Comparison of ENCODE assay signal across 30 mouse cellular contexts in genomic region chr11:4238167-4238566, GRCm38 (mm10). TPM values are rescaled to one million over a fixed set of nuclear protein-coding genes. Genes with fewer than 3 reads are reported as not detected.
DNase-seq lines count a peak whose midpoint lies in the region; TF ChIP-seq lines count a peak whose summit lies in the region.
"Had no signal": no experiment of that assay in that cellular context is flagged by ENCODE, and none has a peak within 500 bp of the region (broad histone marks: within the 10 kb centered on the region; RNA-seq: fewer than 3 reads in every experiment).

No protein-coding gene starts in this region.

- WGBS in spleen, adult 2 months: 75% methylated on average over 6 of the region's 6 CpGs
- 67% methylated on average over 6 of the region's 6 CpGs for WGBS in bone marrow, adult 2 months

- no peak for TF ChIP-seq CTCF in spleen, adult 2 months (IDR thresholded peaks at IDR 0.05; ENCODE audit: extremely low read depth, insufficient read depth, insufficient read length, insufficient replicate concordance)
- TF ChIP-seq CTCF in bone marrow, adult 2 months (IDR thresholded peaks at IDR 0.05; ENCODE audit: control insufficient read depth, insufficient read depth, low read length): no peak

- no peaks in the 10 kb centered on the region for H3K27me3 ChIP-seq in spleen, adult 2 months (ENCODE audit: control insufficient read depth, insufficient read depth, low read length)
- H3K27me3 ChIP-seq: embryonic facial prominence, embryonic 15.5 days; forebrain, embryonic 13.5 days; limb, embryonic 15.5 days; midbrain, embryonic 13.5 days had no signal

- peaks cover 9% of the 10 kb centered on the region for H3K36me3 ChIP-seq in spleen, adult 2 months (ENCODE audit: control insufficient read depth, insufficient read depth, low read length)
- H3K36me3 ChIP-seq: embryonic facial prominence, embryonic 10.5 days; embryonic facial prominence, embryonic 15.5 days; limb, embryonic 10.5 days; limb, embryonic 15.5 days; midbrain, embryonic 13.5 days had no signal

- TF ChIP-seq POLR2A in spleen, adult 2 months (IDR thresholded peaks at IDR 0.05; ENCODE audit: low read depth, low read length): no peak
- no peak for TF ChIP-seq POLR2A in bone marrow, adult 2 months (IDR thresholded peaks at IDR 0.05; ENCODE audit: borderline replicate concordance, control insufficient read depth, low read depth, low read length)

- H3K27ac ChIP-seq in spleen, adult 2 months (ENCODE audit: insufficient read depth, low read length): peak overlapping the region; percentile 75
- peak overlapping the region; percentile 76 for H3K27ac ChIP-seq in bone marrow, adult 2 months (ENCODE audit: control insufficient read depth, insufficient read depth, low read depth, low read length, poor library complexity)
- H3K27ac ChIP-seq: embryonic facial prominence, embryonic 10.5 days; embryonic facial prominence, embryonic 15.5 days; forebrain, embryonic 13.5 days; hindbrain, embryonic 14.5 days; limb, embryonic 10.5 days; limb, embryonic 15.5 days; midbrain, embryonic 13.5 days; stomach, postnatal 0 days had no signal

- peak; percentile 90 for DNase-seq in heart, adult 11 months
- no peak for DNase-seq in heart, adult 9 months (ENCODE audit: low spot score in 2 of 2)
- DNase-seq in spleen, adult 2 months (ENCODE audit: low read depth in 1 of 2, low spot score in 2 of 2): no peak
- DNase-seq in spleen, adult 18-20 months: no peak
- no peak for DNase-seq in right cerebral cortex, postnatal 25 days
- no peak for DNase-seq in gastrocnemius, postnatal 14 days
- DNase-seq: adrenal gland, postnatal 25 days; cerebellum, adult 8-10 months; cerebellum, postnatal 25 days; gastrocnemius, postnatal 10 days; kidney, adult 11 months; kidney, postnatal 14 days; layer of hippocampus, adult 9-11 months; lung, adult 2 months; lung, postnatal 10 days; retina, postnatal 1 day; right cerebral cortex, postnatal 14 days had no signal

- intact Hi-C loops in gastrocnemius, postnatal 14 days (cut with DNase I; ENCODE audit: low total_unique reads): no loop called here

- H3K4me3 ChIP-seq in spleen, adult 2 months (ENCODE audit: extremely low read depth, insufficient read depth, insufficient read length): no peak overlapping the region
- H3K4me3 ChIP-seq in bone marrow, adult 2 months (replicated peaks; ENCODE audit: control insufficient read depth, low read depth, low read length): peak overlapping the region; percentile 78
- H3K4me3 ChIP-seq: embryonic facial prominence, embryonic 10.5 days; embryonic facial prominence, embryonic 15.5 days; forebrain, embryonic 13.5 days; limb, embryonic 10.5 days; limb, embryonic 15.5 days; midbrain, embryonic 13.5 days had no signal

- peaks cover 15% of the 10 kb centered on the region; the same call in 1 of the 2 replicates for H3K4me1 ChIP-seq in spleen, adult 2 months (ENCODE audit: control insufficient read depth, insufficient read depth, insufficient read length)
- peaks cover 2% of the 10 kb centered on the region; the same call in 1 of the 2 replicates for H3K4me1 ChIP-seq in bone marrow, adult 2 months (ENCODE audit: control insufficient read depth, insufficient read depth, low read length)
- H3K4me1 ChIP-seq: embryonic facial prominence, embryonic 10.5 days; embryonic facial prominence, embryonic 15.5 days; forebrain, embryonic 13.5 days; limb, embryonic 10.5 days; limb, embryonic 15.5 days; midbrain, embryonic 13.5 days had no signal

RNA-seq across cellular contexts. Expression of gene Osm, which starts 1.9 kb away (rescaled TPM):
- 3.3 and 3.7 TPM in 2 replicates for polyA plus RNA-seq in spleen, adult 2 months (2012; rRNA removed)
- polyA plus RNA-seq in bone marrow, adult 2 months (2011; ENCODE audit: insufficient read depth, insufficient read length, low replicate concordance, missing spikeins): 2.2 and 5.1 TPM in 2 replicates
- total RNA-seq in gastrocnemius, postnatal 14 days (2021): not detected
- total RNA-seq: adrenal gland, postnatal 25 days; gastrocnemius, postnatal 10 days; left cerebral cortex, postnatal 10 days had no signal
- polyA plus RNA-seq: C2C12; embryonic facial prominence, embryonic 10.5 days; forebrain, embryonic 13.5 days; hindbrain, embryonic 14.5 days; kidney, embryonic 14.5 days; limb, embryonic 10.5 days; midbrain, embryonic 13.5 days had no signal

RNA-seq across cellular contexts. Expression of gene Lif, which starts 19.2 kb away (rescaled TPM):
- polyA plus RNA-seq in spleen, adult 2 months (2012; rRNA removed): 0.95 and 1.6 TPM in 2 replicates
- polyA plus RNA-seq in bone marrow, adult 2 months (2011; ENCODE audit: insufficient read depth, insufficient read length, low replicate concordance, missing spikeins): 0.70 TPM in 1 of 2 replicates, not detected in the other
- under 1 TPM; 0.24 to 0.45 TPM for total RNA-seq in gastrocnemius, postnatal 14 days (2021)
- polyA plus RNA-seq: hindbrain, embryonic 14.5 days; kidney, embryonic 14.5 days; neural tube, embryonic 14.5 days had no signal

RNA-seq across cellular contexts. Expression of gene Castor1, which starts 20.1 kb away (rescaled TPM):
- polyA plus RNA-seq in spleen, adult 2 months (2012; rRNA removed): 9.9 and 11.4 TPM in 2 replicates
- polyA plus RNA-seq in bone marrow, adult 2 months (2011; ENCODE audit: insufficient read depth, insufficient read length, low replicate concordance, missing spikeins): 2.6 TPM in 1 of 2 replicates, not detected in the other
- 1 to 10 TPM; 4.3 to 8.9 TPM for total RNA-seq in gastrocnemius, postnatal 14 days (2021)

RNA-seq across cellular contexts. Expression of gene Tbc1d10a, which starts 51.6 kb away (rescaled TPM):
- 46.7 and 53.9 TPM in 2 replicates for polyA plus RNA-seq in spleen, adult 2 months (2012; rRNA removed)
- 5.2 and 13.5 TPM in 2 replicates for polyA plus RNA-seq in bone marrow, adult 2 months (2011; ENCODE audit: insufficient read depth, insufficient read length, low replicate concordance, missing spikeins)
- 1 to 10 TPM; 5.3 to 5.4 TPM for total RNA-seq in gastrocnemius, postnatal 14 days (2021)
